Mouse (Mus musculus) lung, embryonic 14.5 days (tissue): Measurements from ENCODE around the gene Rgl1. TPM values are rescaled to one million over a fixed set of nuclear protein-coding genes. Genes with fewer than 3 reads are reported as not detected.
A peak's percentile ranks its signal among the peaks of the same experiment; 100 is the strongest.

ENCODE experiments used
- ATAC-seq: fragments of 200-750 bp; cut with Nextera tagmentation; 2 replicates; pipeline ENCODE4 v1.8.0; 2017; ENCODE audit warnings: mild to moderate bottlenecking, moderate TSS enrichment, moderate library complexity; ENCODE audit not compliant: insufficient read depth
- DNase-seq: peaks from one replicate; pipeline ENCODE4 v3.0.0-alpha.2; 2015
- H3K27ac ChIP-seq: fragments of 300-500 bp; sonication (generic); 2 replicates; pipeline ENCODE4 v1.5.1; 2014; ENCODE audit warnings: low read depth, mild to moderate bottlenecking, moderate library complexity
- H3K27me3 ChIP-seq: fragments of 300-500 bp; sonication (generic); 2 replicates; pipeline ENCODE4 v1.6.1; 2014; ENCODE audit warnings: low read length, control low read depth; ENCODE audit not compliant: insufficient read depth
- H3K36me3 ChIP-seq: fragments of 300-500 bp; sonication (generic); 2 replicates; pipeline ENCODE4 v1.6.1; 2014; ENCODE audit warnings: control low read depth; ENCODE audit not compliant: insufficient read depth
- H3K4me1 ChIP-seq: fragments of 300-500 bp; sonication (generic); 2 replicates; pipeline ENCODE4 v1.6.1; 2014; ENCODE audit warnings: antibody characterized with exemption, control low read depth; ENCODE audit not compliant: insufficient read depth
- H3K4me2 ChIP-seq: fragments of 300-500 bp; sonication (generic); 2 replicates; pipeline ENCODE4 v1.6.1; 2014; ENCODE audit warnings: mild to moderate bottlenecking
- H3K4me3 ChIP-seq: fragments of 300-500 bp; sonication (generic); 2 replicates; pipeline ENCODE4 v1.5.1; 2014; ENCODE audit warnings: low read depth, low read length
- H3K9ac ChIP-seq: fragments of 300-500 bp; sonication (generic); 2 replicates; pipeline ENCODE4 v1.6.1; 2014
- H3K9me3 ChIP-seq: fragments of 300-500 bp; sonication (generic); 2 replicates; pipeline ENCODE4 v1.6.1; 2016; ENCODE audit warnings: low read depth, low read length, control low read depth
- CTCF ChIP-seq: IDR thresholded peaks from 2 replicates; pipeline ENCODE4 v1.5.1; 2016; ENCODE audit warnings: antibody characterized with exemption, low read depth
- WGBS: fragments of 180-500 bp; shearing (Covaris S2); extraction: QIAGEN DNeasy Blood & Tissue Kit; methylation state at CpG from one replicate; pipeline ENCODE4 v1.1.7; 2014; 5-methylcytosine and 5-hydroxymethylcytosine counted together
- polyA plus RNA-seq: library from polyadenylated mRNA; unstranded; fragments of >200 nt; fragmentation: Nextera tagmentation; extraction: Ambion mirVana; gene quantifications from 2 replicates; pipeline ENCODE4 v1.2.1, GENCODE M21; 2014

The Rgl1 gene
- polyA plus RNA-seq, 1 experiment from 2014 or later: 46.7 TPM

GRCm38 (mm10) chr1:152607765-152608164 lies 158.4 kb downstream of the Rgl1 start:
- H3K27me3 ChIP-seq: no peaks in the 10 kb centered on the region
- 52% methylated on average over 14 of the region's 14 CpGs for WGBS
- no peak overlapping the region for H3K4me2 ChIP-seq
- TF ChIP-seq CTCF: no peak
- H3K36me3 ChIP-seq: peaks cover 23% of the 10 kb centered on the region; the same call in 1 of the 2 replicates
- H3K27ac ChIP-seq: no peak overlapping the region
- ATAC-seq (no peak), DNase-seq (peak; percentile 25)
- peaks cover 17% of the 10 kb centered on the region; the same call in 1 of the 2 replicates for H3K4me1 ChIP-seq
- no peak overlapping the region for H3K4me3 ChIP-seq
- H3K9ac ChIP-seq: no peak overlapping the region
- no peaks in the 10 kb centered on the region for H3K9me3 ChIP-seq

GRCm38 (mm10) chr1:152606727-152607126 lies 159.4 kb downstream of the Rgl1 start:
- Histone ChIP-seq H3K36me3 (peaks cover 15% of the 10 kb centered on the region; the same call in 1 of the 2 replicates), H3K4me1 (peaks cover 15% of the 10 kb centered on the region; the same call in 1 of the 2 replicates), H3K4me2 (no peak overlapping the region), H3K27me3 (no peaks in the 10 kb centered on the region), H3K9ac (no peak overlapping the region), H3K27ac (no peak overlapping the region), H3K9me3 (no peaks in the 10 kb centered on the region), H3K4me3 (no peak overlapping the region)
- 88% methylated on average over 11 of the region's 11 CpGs for WGBS
- DNase-seq (no peak), ATAC-seq (no peak)
- TF ChIP-seq CTCF: no peak

GRCm38 (mm10) chr1:152605895-152606625 lies 160.1 kb downstream of the Rgl1 start:
- Histone ChIP-seq H3K9ac (no peak overlapping the region), H3K9me3 (no peaks in the 10 kb centered on the region), H3K4me1 (peaks cover 8% of the 10 kb centered on the region; the same call in 1 of the 2 replicates), H3K36me3 (peaks cover 17% of the 10 kb centered on the region; the same call in 1 of the 2 replicates), H3K4me3 (no peak overlapping the region), H3K27ac (no peak overlapping the region), H3K4me2 (no peak overlapping the region), H3K27me3 (no peaks in the 10 kb centered on the region)
- WGBS: 80% methylated on average over 5 of the region's 5 CpGs
- no peak for TF ChIP-seq CTCF
- DNase-seq (no peak), ATAC-seq (no peak)

GRCm38 (mm10) chr1:152604147-152604546 lies 162.0 kb downstream of the Rgl1 start:
- no peaks in the 10 kb centered on the region for H3K9me3 ChIP-seq
- no peak overlapping the region for H3K9ac ChIP-seq
- TF ChIP-seq CTCF: no peak
- peaks cover 14% of the 10 kb centered on the region; the same call in 1 of the 2 replicates for H3K36me3 ChIP-seq
- 80% methylated on average over 6 of the region's 6 CpGs for WGBS
- H3K27me3 ChIP-seq: no peaks in the 10 kb centered on the region
- H3K4me1 ChIP-seq: peaks cover 3% of the 10 kb centered on the region; the same call in 1 of the 2 replicates
- H3K4me3 ChIP-seq: no peak overlapping the region
- no peak overlapping the region for H3K4me2 ChIP-seq
- DNase-seq (no peak), ATAC-seq (no peak)
- no peak overlapping the region for H3K27ac ChIP-seq

- H3K4me1 ChIP-seq: peaks cover 8% of the 10 kb centered on the region
- no peak for TF ChIP-seq CTCF
- WGBS: 78% methylated on average over 9 of the region's 9 CpGs
- no peak overlapping the region for H3K9ac ChIP-seq
- no peak for DNase-seq
- no peak overlapping the region for H3K27ac ChIP-seq
- ATAC-seq: no peak
- H3K9me3 ChIP-seq: no peaks in the 10 kb centered on the region
- H3K36me3 ChIP-seq: peaks cover 14% of the 10 kb centered on the region; the same call in 1 of the 2 replicates
- no peaks in the 10 kb centered on the region for H3K27me3 ChIP-seq
- H3K4me3 ChIP-seq: no peak overlapping the region
- H3K4me2 ChIP-seq: no peak overlapping the region
Measured at GRCm38 (mm10) chr1:152603628-152604027, 162.5 kb downstream of the Rgl1 start.

GRCm38 (mm10) chr1:152600494-152600893 lies 165.7 kb downstream of the Rgl1 start:
- Histone ChIP-seq H3K36me3 (peaks cover 8% of the 10 kb centered on the region; the same call in 1 of the 2 replicates), H3K9ac (no peak overlapping the region), H3K4me1 (peaks cover 8% of the 10 kb centered on the region), H3K27me3 (no peaks in the 10 kb centered on the region), H3K4me3 (no peak overlapping the region), H3K9me3 (no peaks in the 10 kb centered on the region), H3K4me2 (no peak overlapping the region), H3K27ac (no peak overlapping the region)
- WGBS: 82% methylated on average over 2 of the region's 2 CpGs
- ATAC-seq (no peak), DNase-seq (no peak)
- TF ChIP-seq CTCF: no peak

- WGBS: 67% methylated on average over 8 of the region's 8 CpGs
- H3K9ac ChIP-seq: no peak overlapping the region
- peaks cover 9% of the 10 kb centered on the region for H3K4me1 ChIP-seq
- DNase-seq (peak; percentile 49), ATAC-seq (no peak)
- TF ChIP-seq CTCF: no peak
- H3K4me2 ChIP-seq: no peak overlapping the region
- H3K4me3 ChIP-seq: no peak overlapping the region
- peak overlapping the region; percentile 4; the same call in 1 of the 2 replicates for H3K27ac ChIP-seq
- no peaks in the 10 kb centered on the region for H3K27me3 ChIP-seq
- no peaks in the 10 kb centered on the region for H3K9me3 ChIP-seq
- H3K36me3 ChIP-seq: peaks cover 3% of the 10 kb centered on the region; the same call in 1 of the 2 replicates
Measured at GRCm38 (mm10) chr1:152599347-152599746, 166.8 kb downstream of the Rgl1 start.
